Mouse (Mus musculus) embryonic facial prominence, embryonic 14.5 days (tissue): ENCODE data around the gene 1700037H04Rik. TPM values are rescaled to one million over a fixed set of nuclear protein-coding genes. Genes with fewer than 3 reads are reported as not detected.
"Not testable (repeated sequence)": the region's sequence is repeated elsewhere in the genome, so short reads cannot be mapped to it uniquely, and the experiment has no call there.

Experiments
- ATAC-seq: fragments of 200-750 bp; cut with Nextera tagmentation; 2 replicates; pipeline ENCODE4 v1.8.0; 2017; ENCODE audit warnings: low read depth, moderate number of reproducible peaks, moderate TSS enrichment
- DNase-seq: peaks from one replicate; pipeline ENCODE4 v3.0.0-alpha.2; 2015; ENCODE audit warnings: low spot score
- H3K27ac ChIP-seq: fragments of 300-500 bp; sonication (generic); replicated peaks from 2 replicates; pipeline ENCODE4 v1.5.1; 2014; ENCODE audit warnings: low read depth, mild to moderate bottlenecking, low read length, moderate library complexity
- H3K27me3 ChIP-seq: fragments of 300-500 bp; sonication (generic); replicated peaks from 2 replicates; pipeline ENCODE4 v1.6.1; 2014; ENCODE audit warnings: low read length; ENCODE audit not compliant: control insufficient read depth, insufficient read depth
- H3K36me3 ChIP-seq: fragments of 300-500 bp; sonication (generic); 2 replicates; pipeline ENCODE4 v1.6.1; 2014; ENCODE audit warnings: low read length, mixed read lengths; ENCODE audit not compliant: control insufficient read depth, insufficient read depth
- H3K4me1 ChIP-seq: fragments of 300-500 bp; sonication (generic); 2 replicates; pipeline ENCODE4 v1.6.1; 2014; ENCODE audit warnings: antibody characterized with exemption, low read length; ENCODE audit not compliant: control insufficient read depth, insufficient read depth
- H3K4me2 ChIP-seq: fragments of 300-500 bp; sonication (generic); 2 replicates; pipeline ENCODE4 v1.6.1; 2014; ENCODE audit warnings: low read depth, mild to moderate bottlenecking, low read length, moderate library complexity, mixed read lengths
- H3K4me3 ChIP-seq: fragments of 300-500 bp; sonication (generic); 2 replicates; pipeline ENCODE4 v1.5.1; 2014; ENCODE audit warnings: low read depth, mild to moderate bottlenecking, low read length
- H3K9ac ChIP-seq: fragments of 300-500 bp; sonication (generic); 2 replicates; pipeline ENCODE4 v1.6.1; 2014; ENCODE audit warnings: low read depth, mild to moderate bottlenecking, low read length, moderate library complexity, mixed read lengths
- H3K9me3 ChIP-seq: fragments of 300-500 bp; sonication (generic); 2 replicates; pipeline ENCODE4 v1.6.1; 2016; ENCODE audit warnings: low read length; ENCODE audit not compliant: control insufficient read depth
- WGBS: fragments of 180-500 bp; shearing (Covaris S2); extraction: QIAGEN DNeasy Blood & Tissue Kit; methylation state at CpG from one replicate; pipeline ENCODE4 v1.1.7; 2014; 5-methylcytosine and 5-hydroxymethylcytosine counted together
- polyA plus RNA-seq: library from polyadenylated mRNA; unstranded; fragments of >200 nt; fragmentation: Nextera tagmentation; extraction: Ambion mirVana; gene quantifications from 2 replicates; pipeline ENCODE4 v1.2.1, GENCODE M21; 2014

1700037H04Rik gene
- polyA plus RNA-seq, 1 experiment from 2014 or later, result 69.4 TPM

- no peak overlapping the region for H3K4me2 ChIP-seq
- H3K27ac ChIP-seq, result no peak overlapping the region
- DNase-seq (no peak), ATAC-seq (no peak)
- H3K4me3 ChIP-seq, result no peak overlapping the region
- H3K9ac ChIP-seq, result no peak overlapping the region
- 89% methylated on average over 5 of the region's 5 CpGs for WGBS
- no peaks in the 10 kb centered on the region for H3K36me3 ChIP-seq
- no peaks in the 10 kb centered on the region for H3K27me3 ChIP-seq
- no peaks in the 10 kb centered on the region for H3K9me3 ChIP-seq
- H3K4me1 ChIP-seq, result no peaks in the 10 kb centered on the region
These were observed 53.9 kb downstream of the 1700037H04Rik start for GRCm38 (mm10) chr2:131105989-131106388.

- not testable (repeated sequence) for DNase-seq, H3K27ac ChIP-seq, ATAC-seq, H3K4me1 ChIP-seq, H3K27me3 ChIP-seq, H3K36me3 ChIP-seq, H3K4me3 ChIP-seq, H3K4me2 ChIP-seq, H3K9ac ChIP-seq, H3K9me3 ChIP-seq
- WGBS, result 57% methylated on average over 4 of the region's 4 CpGs
These were observed 54.8 kb downstream of the 1700037H04Rik start for GRCm38 (mm10) chr2:131105061-131105460.

GRCm38 (mm10) chr2:131104021-131104420 lies 55.9 kb downstream of the 1700037H04Rik start:
- H3K4me3 ChIP-seq, result no peak overlapping the region
- no peaks in the 10 kb centered on the region for H3K27me3 ChIP-seq
- ATAC-seq, result no peak
- H3K9me3 ChIP-seq, result no peaks in the 10 kb centered on the region
- 84% methylated on average over 4 of the region's 4 CpGs for WGBS
- H3K9ac ChIP-seq, result no peak overlapping the region
- no peak overlapping the region for H3K27ac ChIP-seq
- no peak overlapping the region for H3K4me2 ChIP-seq
- DNase-seq, result no peak
- H3K36me3 ChIP-seq, result no peaks in the 10 kb centered on the region
- no peaks in the 10 kb centered on the region for H3K4me1 ChIP-seq

GRCm38 (mm10) chr2:131101530-131101929 lies 58.4 kb downstream of the 1700037H04Rik start:
- Histone ChIP-seq H3K4me3 (no peak overlapping the region), H3K27me3 (no peaks in the 10 kb centered on the region), H3K4me2 (no peak overlapping the region), H3K9me3 (no peaks in the 10 kb centered on the region), H3K9ac (no peak overlapping the region), H3K4me1 (peaks cover 2% of the 10 kb centered on the region; the same call in 1 of the 2 replicates), H3K36me3 (no peaks in the 10 kb centered on the region), H3K27ac (no peak overlapping the region)
- no peak for ATAC-seq
- 71% methylated on average over 3 of the region's 3 CpGs for WGBS
- DNase-seq, result no peak

DNA sequence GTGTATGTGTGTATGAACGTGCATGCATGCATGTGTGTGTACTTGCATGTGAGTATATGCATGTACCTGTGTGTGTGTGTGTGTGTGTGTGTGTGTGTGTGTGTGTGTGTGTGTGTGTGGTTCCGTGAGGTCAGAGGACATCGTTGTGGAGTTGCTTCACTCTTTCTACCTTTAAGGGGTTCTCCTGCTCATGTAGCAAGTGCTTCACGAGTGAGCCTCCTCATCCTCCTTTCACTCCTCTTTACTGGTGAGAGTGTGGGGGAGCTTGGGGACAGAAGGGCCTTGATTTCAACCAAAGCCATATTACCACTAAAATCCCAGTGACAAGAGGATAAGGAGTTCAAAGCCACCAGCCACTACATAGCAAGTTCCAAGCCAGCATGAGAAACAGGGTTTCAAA lies 62.8 kb downstream of the 1700037H04Rik start:
- ATAC-seq, result no peak
- peaks cover 8% of the 10 kb centered on the region; the same call in 1 of the 2 replicates for H3K4me1 ChIP-seq
- DNase-seq, result no peak
- 85% methylated on average over 4 of the region's 4 CpGs for WGBS
- peak overlapping the region; percentile 76; the same call in 1 of the 2 replicates for H3K27ac ChIP-seq
- H3K36me3 ChIP-seq, result no peaks in the 10 kb centered on the region
- no peak overlapping the region for H3K4me3 ChIP-seq
- no peak overlapping the region for H3K9ac ChIP-seq
- H3K27me3 ChIP-seq, result no peaks in the 10 kb centered on the region
- no peaks in the 10 kb centered on the region for H3K9me3 ChIP-seq
- peak overlapping the region; percentile 42 for H3K4me2 ChIP-seq

Other genes starting within 250 kb of the 1700037H04Rik start
- gene Gfra4, start 117.0 kb downstream of the 1700037H04Rik start, polyA plus RNA-seq, result 31.5 and 32.0 TPM in 2 replicates
- gene Adam33, start 96.3 kb downstream of the 1700037H04Rik start, polyA plus RNA-seq, result 18.4 and 22.7 TPM in 2 replicates
- gene Siglec1, start 73.3 kb downstream of the 1700037H04Rik start, polyA plus RNA-seq, result 0.58 and 0.70 TPM in 2 replicates
- 9.2 and 10.9 TPM in 2 replicates for gene Hspa12b, start 32.8 kb downstream of the 1700037H04Rik start, polyA plus RNA-seq
- gene Gm11037, start 26.6 kb downstream of the 1700037H04Rik start, polyA plus RNA-seq, result not detected in 2 replicates
- 10.4 and 10.6 TPM in 2 replicates for gene Cenpb, start 20.0 kb upstream of the 1700037H04Rik start, polyA plus RNA-seq
- 51.2 and 60.8 TPM in 2 replicates for gene Cdc25b, start 26.9 kb upstream of the 1700037H04Rik start, polyA plus RNA-seq
- 5.5 and 9.9 TPM in 2 replicates for gene Spef1, start 27.2 kb upstream of the 1700037H04Rik start, polyA plus RNA-seq
- gene Ap5s1, start 47.0 kb upstream of the 1700037H04Rik start, polyA plus RNA-seq, result 23.5 and 25.1 TPM in 2 replicates
- gene Mavs, start 74.0 kb upstream of the 1700037H04Rik start, polyA plus RNA-seq, result 18.4 and 19.6 TPM in 2 replicates
- gene Pank2, start 102.4 kb upstream of the 1700037H04Rik start, polyA plus RNA-seq, result 36.0 and 40.1 TPM in 2 replicates
- gene Rnf24, start 192.8 kb upstream of the 1700037H04Rik start, polyA plus RNA-seq, result 6.2 and 6.9 TPM in 2 replicates